Mouse (Mus musculus) olfactory bulb, adult 2 months (tissue): ENCODE data around the gene Myl7. TPM values are rescaled to one million over a fixed set of nuclear protein-coding genes. Genes with fewer than 3 reads are reported as not detected.

Source experiments
- H3K27ac ChIP-seq: fragments of 200-500 bp; 2 replicates; pipeline ENCODE4 v1.5.1; 2012; ENCODE audit warnings: low read depth, low read length; ENCODE audit not compliant: insufficient read depth
- H3K4me1 ChIP-seq: fragments of 200-500 bp; 2 replicates; pipeline ENCODE4 v1.6.1; 2012; ENCODE audit warnings: low read length; ENCODE audit not compliant: control insufficient read depth, insufficient read depth
- H3K4me3 ChIP-seq: fragments of 200-500 bp; 2 replicates; pipeline ENCODE4 v1.5.1; 2012; ENCODE audit warnings: mild to moderate bottlenecking, low read depth, low read length, moderate library complexity; ENCODE audit not compliant: insufficient read depth
- CTCF ChIP-seq: fragments of 200-500 bp; IDR thresholded peaks from 2 replicates; pipeline ENCODE4 v1.5.1; 2012; ENCODE audit warnings: low read depth, mild to moderate bottlenecking, low read length, moderate library complexity; ENCODE audit not compliant: insufficient read depth
- POLR2A ChIP-seq: fragments of 200-500 bp; IDR thresholded peaks from 2 replicates; pipeline ENCODE4 v1.6.1; 2012; ENCODE audit warnings: mild to moderate bottlenecking, low read depth, low read length, moderate library complexity; ENCODE audit not compliant: insufficient read depth
- WGBS: fragments of 180-500 bp; shearing (Covaris S2); methylation state at CpG from one replicate; pipeline ENCODE4 v1.1.7; 2018; 5-methylcytosine and 5-hydroxymethylcytosine counted together
- polyA plus RNA-seq: library from polyadenylated mRNA; stranded (reverse); fragments of >200 nt; gene quantifications from 2 replicates; pipeline ENCODE4 v1.2.4, GENCODE M21; 2012; ENCODE audit warnings: low replicate concordance; ENCODE audit not compliant: missing spikeins, insufficient read depth, insufficient read length

The Myl7 gene
- polyA plus RNA-seq, 1 experiment = not detected

GRCm38 (mm10) chr11:5878661-5879060, 19.9 kb downstream of the Myl7 start:
- TF ChIP-seq POLR2A (no peak), CTCF (no peak)
- Histone ChIP-seq H3K4me3 (peak overlapping the region; percentile 32), H3K27ac (peak overlapping the region; percentile 40), H3K4me1 (peaks cover 10% of the 10 kb centered on the region)
- 15% methylated on average over 8 of the region's 8 CpGs for WGBS

GRCm38 (mm10) chr11:5877921-5878526, 20.6 kb downstream of the Myl7 start, which contains the start of gene Pold2:
TSS of gene Pold2 (minus strand) at chr11:5878292.
- H3K27ac ChIP-seq = peak within 1 kb of the TSS; percentile 40
- H3K4me3 ChIP-seq = peak within 1 kb of the TSS; percentile 74
- peaks cover 10% of the 10 kb centered on the region for H3K4me1 ChIP-seq
- TF ChIP-seq CTCF (no peak), POLR2A (peak; percentile 74)
- WGBS = under 1% methylated on average over 52 of the region's 52 CpGs

- no peak for TF ChIP-seq POLR2A
- TF ChIP-seq CTCF = no peak
- Histone ChIP-seq H3K27ac (no peak overlapping the region), H3K4me1 (peaks cover 10% of the 10 kb centered on the region), H3K4me3 (peak overlapping the region; percentile 74; the same call in 1 of the 2 replicates)
- 1% methylated on average over 5 of the region's 5 CpGs for WGBS
These were observed 21.2 kb downstream of the Myl7 start for GRCm38 (mm10) chr11:5877421-5877820.

GRCm38 (mm10) chr11:5873192-5873591, 25.4 kb downstream of the Myl7 start:
- Histone ChIP-seq H3K4me1 (peaks cover 10% of the 10 kb centered on the region), H3K4me3 (no peak overlapping the region), H3K27ac (no peak overlapping the region)
- TF ChIP-seq POLR2A (no peak), CTCF (no peak)
- 96% methylated on average over 9 of the region's 9 CpGs for WGBS

- TF ChIP-seq POLR2A (no peak), CTCF (no peak)
- Histone ChIP-seq H3K4me3 (no peak overlapping the region), H3K4me1 (peaks cover 11% of the 10 kb centered on the region), H3K27ac (no peak overlapping the region)
- 95% methylated on average over 11 of the region's 11 CpGs for WGBS
These were observed 25.9 kb downstream of the Myl7 start for GRCm38 (mm10) chr11:5872707-5873106.

- whole genome bisulfite sequencing = 78% methylated on average over 16 of the region's 16 CpGs
These were observed 28.5 kb downstream of the Myl7 start for GRCm38 (mm10) chr11:5870069-5870468.

GRCm38 (mm10) chr11:5869331-5869730, 29.3 kb downstream of the Myl7 start:
- no peak overlapping the region for H3K27ac ChIP-seq
- H3K4me1 ChIP-seq = peaks cover 14% of the 10 kb centered on the region
- H3K4me3 ChIP-seq = no peak overlapping the region
- 97% methylated on average over 16 of the region's 16 CpGs for WGBS
- TF ChIP-seq CTCF = no peak
- TF ChIP-seq POLR2A = no peak

More at GRCm38 (mm10) chr11:5870069-5870468, 28.5 kb downstream of the Myl7 start:
- peaks cover 14% of the 10 kb centered on the region for H3K4me1 ChIP-seq
- no peak overlapping the region for H3K27ac ChIP-seq
- no peak overlapping the region for H3K4me3 ChIP-seq
- no peak for TF ChIP-seq POLR2A
- TF ChIP-seq CTCF = no peak

GRCm38 (mm10) chr11:5868324-5868723, 30.3 kb downstream of the Myl7 start:
- WGBS = 93% methylated on average over 12 of the region's 12 CpGs
- H3K4me1 ChIP-seq = peaks cover 14% of the 10 kb centered on the region
- no peak for TF ChIP-seq CTCF
- TF ChIP-seq POLR2A = no peak
- no peak overlapping the region for H3K27ac ChIP-seq
- no peak overlapping the region for H3K4me3 ChIP-seq

GRCm38 (mm10) chr11:5867196-5867595, 31.4 kb downstream of the Myl7 start:
- no peak for TF ChIP-seq POLR2A
- no peak for TF ChIP-seq CTCF
- Histone ChIP-seq H3K4me3 (no peak overlapping the region), H3K4me1 (peaks cover 18% of the 10 kb centered on the region), H3K27ac (no peak overlapping the region)
- 74% methylated on average over 2 of the region's 2 CpGs for WGBS
